Mouse (Mus musculus): Measurements from ENCODE around the gene Dnajc12.

GRCm38 (mm10) chr10:63338914-63339643 lies 43.2 kb upstream of the Dnajc12 start:
- peak; percentile 99 for TF ChIP-seq POLR2A (IDR thresholded peaks at IDR 0.05; ENCODE audit: low read depth, low read length)
- TF ChIP-seq CTCF (conservative IDR thresholded peaks at IDR 0.05; ENCODE audit: insufficient read depth, insufficient read length, low read depth, low read length) = no peak
